19 mouse cellular contexts compared by ENCODE assay signal in the genomic region with DNA sequence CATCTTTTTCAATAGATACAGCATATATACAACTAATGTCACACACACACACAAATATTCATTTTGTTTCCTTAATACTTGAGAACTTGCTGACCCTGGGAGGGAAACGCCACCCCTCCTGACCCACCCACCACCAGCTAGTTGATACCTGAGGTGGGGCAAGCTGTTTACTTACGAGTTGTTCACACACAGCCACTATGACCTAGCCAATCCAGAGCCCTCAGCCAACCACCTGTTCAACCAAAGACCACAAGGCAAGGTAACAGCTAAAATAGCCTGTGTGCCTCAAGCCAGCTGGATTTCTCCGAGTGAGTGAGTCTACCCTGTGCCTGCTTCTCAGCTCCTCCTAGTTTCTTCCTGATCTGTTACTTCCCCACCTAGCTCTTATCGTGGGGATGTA.
"Had no signal": no experiment of that assay in that cellular context is flagged by ENCODE, and none has a peak within 500 bp of the region (broad histone marks: within the 10 kb centered on the region; RNA-seq: fewer than 3 reads in every experiment).

No protein-coding gene starts in this region.

- H3K27ac ChIP-seq: liver, embryonic 14.5 days; midbrain, embryonic 10.5 days; midbrain, embryonic 12.5 days; neural tube, embryonic 13.5 days; neural tube, embryonic 15.5 days had no signal

- H3K9me3 ChIP-seq: midbrain, embryonic 10.5 days; midbrain, embryonic 12.5 days; neural tube, embryonic 13.5 days; neural tube, embryonic 15.5 days had no signal

- H3K4me3 ChIP-seq: midbrain, embryonic 10.5 days; midbrain, embryonic 12.5 days; myocyte; neural tube, embryonic 13.5 days; neural tube, embryonic 15.5 days had no signal

- H3K27me3 ChIP-seq: midbrain, embryonic 12.5 days; neural tube, embryonic 13.5 days; neural tube, embryonic 15.5 days had no signal

- H3K4me2 ChIP-seq: liver, embryonic 11.5 days; lung, embryonic 14.5 days; midbrain, embryonic 12.5 days; neural tube, embryonic 13.5 days; neural tube, embryonic 15.5 days had no signal

- H3K9ac ChIP-seq: liver, embryonic 14.5 days; lung, embryonic 14.5 days; midbrain, embryonic 12.5 days; neural tube, embryonic 13.5 days; neural tube, embryonic 15.5 days had no signal

- H3K36me3 ChIP-seq: midbrain, embryonic 12.5 days; neural tube, embryonic 13.5 days; neural tube, embryonic 15.5 days had no signal

- DNase-seq: lung, adult 18-20 months; lung, embryonic 14.5 days; lung, postnatal 10 days; midbrain, embryonic 14.5 days; retina, postnatal 1 day; right cerebral cortex, adult 18-20 months; right cerebral cortex, postnatal 25 days; right cerebral cortex, postnatal 4 days; spleen, adult 18-20 months; thymus, adult 18-20 months; thymus, postnatal 14 days; thymus, postnatal 36 days had no signal
